Mouse (Mus musculus): Measurements from ENCODE around the gene Rnf41. TPM values are rescaled to one million over a fixed set of nuclear protein-coding genes. Genes with fewer than 3 reads are reported as not detected.

Gene Rnf41
- polyA plus RNA-seq, 1 experiment = 0.48 TPM

DNA sequence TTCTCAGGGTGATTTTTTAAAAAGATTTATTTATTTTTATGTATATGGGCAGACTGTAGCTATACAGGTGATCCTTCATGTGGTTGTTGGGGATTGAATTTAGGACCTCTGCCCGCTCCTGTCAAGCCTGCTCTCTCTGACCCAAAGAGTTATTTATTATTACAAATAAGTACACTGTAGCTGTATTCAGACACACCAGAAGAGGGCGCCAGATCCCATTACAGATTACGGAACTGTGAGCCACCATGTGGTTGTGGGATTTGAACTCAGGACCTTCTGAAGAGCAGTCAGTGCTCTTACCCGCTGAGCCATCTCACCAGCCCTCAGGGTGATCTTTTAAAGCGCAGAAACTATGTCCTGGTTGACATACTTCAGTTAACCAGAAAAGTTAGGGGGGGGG, 39.3 kb upstream of the Rnf41 start:
- Histone ChIP-seq H3K36me3 (ENCODE audit: control insufficient read depth) (no peaks in the 10 kb centered on the region), H3K4me3 (replicated peaks) (no peak overlapping the region), H3K4me1 (ENCODE audit: control insufficient read depth) (peaks cover 50% of the 10 kb centered on the region), H3K27me3 (ENCODE audit: control insufficient read depth) (no peaks in the 10 kb centered on the region), H3K9me3 (ENCODE audit: control insufficient read depth, low read length) (no peaks in the 10 kb centered on the region)
- TF ChIP-seq GATA1 (IDR thresholded peaks at IDR 0.05; ENCODE audit: low read length) (no peak), TAL1 (IDR thresholded peaks at IDR 0.05; ENCODE audit: low read length) (no peak)

GRCm38 (mm10) chr10:128372989-128373748, 38.3 kb upstream of the Rnf41 start:
- no peak overlapping the region for H3K4me3 ChIP-seq (replicated peaks)
- TF ChIP-seq GATA1 (IDR thresholded peaks at IDR 0.05; ENCODE audit: low read length) (no peak), TAL1 (IDR thresholded peaks at IDR 0.05; ENCODE audit: low read length) (no peak)
- H3K4me1 ChIP-seq (ENCODE audit: control insufficient read depth) = peaks cover 50% of the 10 kb centered on the region
- H3K9me3 ChIP-seq (ENCODE audit: control insufficient read depth, low read length) = no peaks in the 10 kb centered on the region
- H3K27me3 ChIP-seq (ENCODE audit: control insufficient read depth) = no peaks in the 10 kb centered on the region
- H3K36me3 ChIP-seq (ENCODE audit: control insufficient read depth) = peaks cover 3% of the 10 kb centered on the region

DNA sequence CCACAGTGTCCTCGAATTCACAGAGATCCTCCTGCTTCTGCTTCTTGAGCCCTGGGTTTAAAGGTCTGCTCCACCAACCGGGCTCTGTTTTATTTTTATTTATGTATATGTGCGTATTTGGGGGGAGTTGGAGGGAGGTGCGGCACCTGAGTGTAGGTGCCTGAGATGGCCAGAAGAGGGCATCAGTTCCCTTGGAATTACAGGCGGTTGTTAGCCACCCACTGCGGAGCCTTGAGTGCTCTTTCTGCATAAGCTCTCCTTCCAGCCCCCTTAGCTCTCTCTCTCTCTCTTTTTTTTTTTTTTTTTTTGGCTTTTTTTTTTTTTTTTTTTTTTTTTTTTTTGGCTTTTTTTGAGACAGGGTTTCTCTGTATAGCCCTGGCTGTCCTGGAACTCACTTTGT, 37.1 kb upstream of the Rnf41 start:
- Histone ChIP-seq H3K36me3 (ENCODE audit: control insufficient read depth) (peaks cover 15% of the 10 kb centered on the region), H3K4me3 (replicated peaks) (no peak overlapping the region), H3K4me1 (ENCODE audit: control insufficient read depth) (peaks cover 52% of the 10 kb centered on the region), H3K9me3 (ENCODE audit: control insufficient read depth, low read length) (no peaks in the 10 kb centered on the region), H3K27me3 (ENCODE audit: control insufficient read depth) (no peaks in the 10 kb centered on the region)
- no peak for TF ChIP-seq TAL1 (IDR thresholded peaks at IDR 0.05; ENCODE audit: low read length)
- no peak for TF ChIP-seq GATA1 (IDR thresholded peaks at IDR 0.05; ENCODE audit: low read length)

GRCm38 (mm10) chr10:128376099-128376454, 35.4 kb upstream of the Rnf41 start:
- H3K27me3 ChIP-seq (ENCODE audit: control insufficient read depth) = no peaks in the 10 kb centered on the region

DNA sequence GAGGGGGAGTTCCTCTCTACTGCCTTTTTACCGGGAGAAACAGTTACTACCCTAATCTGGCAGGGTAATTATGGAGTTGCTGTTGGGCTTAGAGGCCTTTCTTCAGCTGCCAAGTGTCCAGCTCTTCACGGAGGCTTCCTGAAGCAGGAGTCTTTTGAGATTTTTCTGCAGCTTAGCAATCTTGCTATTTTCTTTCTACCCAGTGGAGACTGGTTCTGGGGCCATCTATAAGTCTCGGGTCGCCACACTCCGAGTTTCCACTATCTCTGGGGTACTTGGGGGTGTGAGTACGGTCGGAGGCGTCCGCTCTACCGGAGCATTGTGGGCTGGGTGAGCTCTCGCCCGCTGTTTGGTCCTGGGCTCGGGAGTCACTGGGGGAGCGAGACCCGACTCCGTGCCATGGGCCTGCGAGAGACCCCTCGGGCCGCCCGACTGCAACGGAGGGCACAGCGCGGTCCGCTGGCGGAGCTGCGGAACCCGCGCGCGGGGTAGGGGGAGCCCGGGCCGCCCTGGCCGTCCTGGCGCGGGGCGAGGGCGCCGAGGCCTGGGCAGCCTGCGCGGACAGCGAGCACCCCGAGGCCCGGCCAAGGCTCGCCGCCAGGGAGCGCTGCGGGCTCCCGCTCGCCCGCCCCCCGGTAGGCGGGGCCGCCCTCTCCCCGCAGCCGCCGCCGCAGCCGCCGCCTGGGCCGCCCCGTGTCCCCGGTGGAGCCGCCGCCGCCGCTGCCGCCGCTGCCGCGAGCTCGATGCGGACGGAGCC, 34.8 kb upstream of the Rnf41 start, which contains the start of gene Ankrd52:
TSS of gene Ankrd52 (plus strand) at position 661 of the 757 bp plus-strand sequence.
- Histone ChIP-seq H3K27me3 (ENCODE audit: control insufficient read depth) (no peaks in the 10 kb centered on the region), H3K4me3 (replicated peaks) (peak within 1 kb of the TSS; percentile 88), H3K4me1 (ENCODE audit: control insufficient read depth) (peaks cover 44% of the 10 kb centered on the region), H3K9me3 (ENCODE audit: control insufficient read depth, low read length) (no peaks in the 10 kb centered on the region), H3K36me3 (ENCODE audit: control insufficient read depth) (peaks cover 34% of the 10 kb centered on the region)
- TF ChIP-seq TAL1 (IDR thresholded peaks at IDR 0.05; ENCODE audit: low read length) (no peak), GATA1 (IDR thresholded peaks at IDR 0.05; ENCODE audit: low read length) (no peak)

More at GRCm38 (mm10) chr10:128376099-128376454, 35.4 kb upstream of the Rnf41 start:
- Histone ChIP-seq H3K4me1 (ENCODE audit: control insufficient read depth) (peaks cover 44% of the 10 kb centered on the region), H3K9me3 (ENCODE audit: control insufficient read depth, low read length) (no peaks in the 10 kb centered on the region), H3K4me3 (replicated peaks) (peak overlapping the region; percentile 88), H3K36me3 (ENCODE audit: control insufficient read depth) (peaks cover 29% of the 10 kb centered on the region)
- TF ChIP-seq TAL1 (IDR thresholded peaks at IDR 0.05; ENCODE audit: low read length) (no peak), GATA1 (IDR thresholded peaks at IDR 0.05; ENCODE audit: low read length) (no peak)

- Histone ChIP-seq H3K9me3 (ENCODE audit: control insufficient read depth, low read length) (no peaks in the 10 kb centered on the region), H3K27me3 (ENCODE audit: control insufficient read depth) (no peaks in the 10 kb centered on the region), H3K4me1 (ENCODE audit: control insufficient read depth) (peaks cover 44% of the 10 kb centered on the region), H3K36me3 (ENCODE audit: control insufficient read depth) (peaks cover 41% of the 10 kb centered on the region), H3K4me3 (replicated peaks) (peak overlapping the region; percentile 88)
- TF ChIP-seq GATA1 (IDR thresholded peaks at IDR 0.05; ENCODE audit: low read length) (no peak), TAL1 (IDR thresholded peaks at IDR 0.05; ENCODE audit: low read length) (no peak)
Observed at GRCm38 (mm10) chr10:128377222-128377939, 34.1 kb upstream of the Rnf41 start.

GRCm38 (mm10) chr10:128377940-128378448, 33.5 kb upstream of the Rnf41 start:
- H3K27me3 ChIP-seq (ENCODE audit: control insufficient read depth) = no peaks in the 10 kb centered on the region
- no peaks in the 10 kb centered on the region for H3K9me3 ChIP-seq (ENCODE audit: control insufficient read depth, low read length)
- TF ChIP-seq TAL1 (IDR thresholded peaks at IDR 0.05; ENCODE audit: low read length) = no peak
- no peak for TF ChIP-seq GATA1 (IDR thresholded peaks at IDR 0.05; ENCODE audit: low read length)
- peaks cover 47% of the 10 kb centered on the region for H3K36me3 ChIP-seq (ENCODE audit: control insufficient read depth)
- peak overlapping the region; percentile 88 for H3K4me3 ChIP-seq (replicated peaks)
- peaks cover 41% of the 10 kb centered on the region for H3K4me1 ChIP-seq (ENCODE audit: control insufficient read depth)

- Histone ChIP-seq H3K9me3 (ENCODE audit: control insufficient read depth, low read length) (no peaks in the 10 kb centered on the region), H3K36me3 (ENCODE audit: control insufficient read depth) (peaks cover 52% of the 10 kb centered on the region), H3K27me3 (ENCODE audit: control insufficient read depth) (no peaks in the 10 kb centered on the region), H3K4me1 (ENCODE audit: control insufficient read depth) (peaks cover 37% of the 10 kb centered on the region), H3K4me3 (replicated peaks) (peak overlapping the region; percentile 88)
- TF ChIP-seq TAL1 (IDR thresholded peaks at IDR 0.05; ENCODE audit: low read length) = no peak
- no peak for TF ChIP-seq GATA1 (IDR thresholded peaks at IDR 0.05; ENCODE audit: low read length)
Observed at GRCm38 (mm10) chr10:128378462-128378861, 33.0 kb upstream of the Rnf41 start.
